Mouse (Mus musculus) brain, embryonic 14.5 days (tissue): ENCODE measurements at regions not wholly inside any gene's neighbourhood (a gene's known extent, or its start where the extent isn't known, plus 50 kb on each side); places are given as distances from the start of the nearest gene placed in this dataset.

Experiments
- CTCF ChIP-seq: fragments of 200-500 bp; IDR thresholded peaks from 2 replicates; pipeline ENCODE4 v1.5.1; 2012; ENCODE audit warnings: inconsistent platforms, mild to moderate bottlenecking, moderate library complexity, borderline replicate concordance; ENCODE audit not compliant: insufficient read depth, insufficient read length; ENCODE audit errors: extremely low read depth
- POLR2A ChIP-seq: fragments of 200-500 bp; IDR thresholded peaks from 2 replicates; pipeline ENCODE4 v1.6.1; 2012; ENCODE audit warnings: mild to moderate bottlenecking, inconsistent platforms, borderline replicate concordance; ENCODE audit not compliant: poor library complexity, insufficient read depth, insufficient read length, severe bottlenecking; ENCODE audit errors: extremely low read depth

GRCm38 (mm10) chr8:82454056-82454455 lies 51.0 kb upstream of the Il15 start:
- TF ChIP-seq CTCF (no peak), POLR2A (no peak)
